Mouse (Mus musculus): Measurements from ENCODE around the gene Ncoa7. TPM values are rescaled to one million over a fixed set of nuclear protein-coding genes. Genes with fewer than 3 reads are reported as not detected.

The Ncoa7 gene
- polyA plus RNA-seq, 1 experiment, result 5.4 TPM

DNA sequence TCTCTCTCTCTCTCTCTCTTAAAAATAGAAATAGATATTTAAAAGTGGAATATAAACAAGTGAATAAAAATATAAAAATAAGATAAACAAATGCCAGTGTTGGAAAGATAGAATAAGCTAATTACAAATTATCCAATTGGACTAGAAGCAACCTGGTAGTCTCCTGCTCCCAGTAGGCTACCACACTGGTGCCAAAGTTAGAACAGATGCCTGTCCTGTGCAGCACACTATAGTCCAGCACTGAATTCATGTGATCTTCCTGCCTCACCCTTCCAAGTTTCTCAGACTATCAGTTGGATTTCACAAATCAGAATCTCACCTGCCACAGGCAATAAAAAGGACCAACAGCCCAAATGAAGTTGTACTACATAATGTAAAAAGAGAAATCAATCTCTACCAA lies 59.9 kb downstream of the Ncoa7 start:
- Histone ChIP-seq H3K4me3 (ENCODE audit: control insufficient read depth, low read depth, low read length) (no peak overlapping the region), H3K4me1 (ENCODE audit: control insufficient read depth, insufficient read depth, low read length) (no peaks in the 10 kb centered on the region), H3K27me3 (ENCODE audit: control insufficient read depth, insufficient read depth, low read length) (no peaks in the 10 kb centered on the region), H3K27ac (ENCODE audit: control insufficient read depth, insufficient read depth, low read depth, low read length) (no peak overlapping the region), H3K36me3 (ENCODE audit: control insufficient read depth, insufficient read depth, low read length) (no peaks in the 10 kb centered on the region)
- TF ChIP-seq POLR2A (IDR thresholded peaks at IDR 0.05; ENCODE audit: control insufficient read depth, low read depth, low read length) (no peak), CTCF (IDR thresholded peaks at IDR 0.05; ENCODE audit: control insufficient read depth, insufficient read depth, insufficient replicate concordance, low read depth, low read length) (no peak)

DNA sequence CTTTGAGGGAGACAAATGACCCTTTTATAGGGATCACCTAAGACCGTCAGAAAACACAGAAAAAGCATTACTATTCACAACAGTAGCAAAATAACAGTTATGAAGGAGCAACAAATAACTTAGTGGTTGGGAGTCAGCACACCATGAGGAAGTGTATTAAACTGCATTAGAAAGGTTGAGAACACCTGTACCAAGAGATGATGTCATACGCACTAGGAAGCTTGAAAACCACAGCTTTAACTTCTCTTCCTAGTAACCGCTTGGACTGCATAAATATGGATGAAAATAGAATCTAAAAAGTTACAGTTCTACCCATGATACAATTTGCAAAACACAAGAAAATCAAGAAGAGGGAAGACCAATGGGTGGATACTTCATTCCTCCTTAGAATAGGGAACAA lies 64.7 kb downstream of the Ncoa7 start:
- TF ChIP-seq POLR2A (IDR thresholded peaks at IDR 0.05; ENCODE audit: control insufficient read depth, low read depth, low read length) (no peak), CTCF (IDR thresholded peaks at IDR 0.05; ENCODE audit: control insufficient read depth, insufficient read depth, insufficient replicate concordance, low read depth, low read length) (no peak)
- no peak overlapping the region for H3K27ac ChIP-seq (ENCODE audit: control insufficient read depth, insufficient read depth, low read depth, low read length)
- no peak overlapping the region for H3K4me3 ChIP-seq (ENCODE audit: control insufficient read depth, low read depth, low read length)
- no peaks in the 10 kb centered on the region; the same call in 1 of the 2 replicates for H3K4me1 ChIP-seq (ENCODE audit: control insufficient read depth, insufficient read depth, low read length)
- H3K27me3 ChIP-seq (ENCODE audit: control insufficient read depth, insufficient read depth, low read length), result no peaks in the 10 kb centered on the region
- H3K36me3 ChIP-seq (ENCODE audit: control insufficient read depth, insufficient read depth, low read length), result no peaks in the 10 kb centered on the region

DNA sequence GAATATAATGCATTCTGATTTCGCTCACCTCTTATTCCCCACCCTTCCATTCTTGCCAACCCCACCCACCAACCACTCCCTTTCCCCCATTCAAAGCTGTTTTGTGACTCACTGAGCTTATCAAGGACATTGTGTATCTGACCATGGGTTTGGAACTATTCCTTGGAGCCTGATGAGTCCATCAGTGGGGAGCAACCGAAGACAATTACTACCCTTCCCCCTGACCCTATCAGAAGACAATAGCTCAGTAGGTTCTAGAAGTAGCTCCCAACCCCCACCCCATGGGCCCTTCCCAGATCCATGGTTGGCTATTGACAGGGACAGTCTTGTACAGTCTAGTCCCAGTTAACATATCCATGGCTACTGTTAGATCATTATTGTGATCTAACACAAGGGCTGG lies 65.8 kb downstream of the Ncoa7 start:
- H3K4me3 ChIP-seq (ENCODE audit: control insufficient read depth, low read depth, low read length), result no peak overlapping the region
- no peaks in the 10 kb centered on the region for H3K27me3 ChIP-seq (ENCODE audit: control insufficient read depth, insufficient read depth, low read length)
- TF ChIP-seq CTCF (IDR thresholded peaks at IDR 0.05; ENCODE audit: control insufficient read depth, insufficient read depth, insufficient replicate concordance, low read depth, low read length), result no peak
- no peak for TF ChIP-seq POLR2A (IDR thresholded peaks at IDR 0.05; ENCODE audit: control insufficient read depth, low read depth, low read length)
- H3K36me3 ChIP-seq (ENCODE audit: control insufficient read depth, insufficient read depth, low read length), result no peaks in the 10 kb centered on the region
- no peak overlapping the region for H3K27ac ChIP-seq (ENCODE audit: control insufficient read depth, insufficient read depth, low read depth, low read length)
- no peaks in the 10 kb centered on the region; the same call in 1 of the 2 replicates for H3K4me1 ChIP-seq (ENCODE audit: control insufficient read depth, insufficient read depth, low read length)

DNA sequence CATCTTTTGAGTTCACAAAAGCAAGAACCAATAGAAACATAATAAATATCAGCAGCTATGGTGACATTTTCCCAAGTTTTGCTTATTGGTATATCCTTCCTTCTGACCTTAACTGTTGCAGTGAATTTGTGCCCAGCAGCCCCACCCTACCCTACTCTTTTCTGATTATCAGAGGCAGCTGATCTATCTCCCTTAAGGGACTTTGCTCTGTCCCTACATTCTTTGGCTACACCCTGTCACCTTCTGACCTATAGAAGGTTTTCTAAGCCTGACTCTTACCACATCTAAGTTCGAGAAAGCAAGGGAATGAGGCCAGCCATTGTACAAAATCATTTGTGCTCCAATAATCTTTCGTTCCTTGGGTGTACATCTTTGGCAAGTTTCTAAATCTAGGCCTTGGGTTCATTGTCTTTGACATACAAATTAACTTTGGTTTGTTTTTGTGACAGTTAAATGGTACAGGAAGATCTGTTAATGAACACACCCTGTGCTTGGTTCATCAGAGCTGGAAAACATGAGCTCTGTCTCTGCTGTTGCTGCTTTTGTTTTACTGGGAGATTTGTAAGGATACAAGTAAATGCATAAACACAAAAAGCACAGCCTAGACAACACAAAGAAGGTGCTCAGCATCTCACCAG lies 69.9 kb downstream of the Ncoa7 start:
- Histone ChIP-seq H3K27me3 (ENCODE audit: control insufficient read depth, insufficient read depth, low read length) (no peaks in the 10 kb centered on the region), H3K27ac (ENCODE audit: control insufficient read depth, insufficient read depth, low read depth, low read length) (peak overlapping the region; percentile 49; the same call in 1 of the 2 replicates), H3K4me3 (ENCODE audit: control insufficient read depth, low read depth, low read length) (no peak overlapping the region), H3K4me1 (ENCODE audit: control insufficient read depth, insufficient read depth, low read length) (no peaks in the 10 kb centered on the region; the same call in 1 of the 2 replicates), H3K36me3 (ENCODE audit: control insufficient read depth, insufficient read depth, low read length) (no peaks in the 10 kb centered on the region)
- TF ChIP-seq POLR2A (IDR thresholded peaks at IDR 0.05; ENCODE audit: control insufficient read depth, low read depth, low read length), result no peak
- TF ChIP-seq CTCF (IDR thresholded peaks at IDR 0.05; ENCODE audit: control insufficient read depth, insufficient read depth, insufficient replicate concordance, low read depth, low read length), result no peak

DNA sequence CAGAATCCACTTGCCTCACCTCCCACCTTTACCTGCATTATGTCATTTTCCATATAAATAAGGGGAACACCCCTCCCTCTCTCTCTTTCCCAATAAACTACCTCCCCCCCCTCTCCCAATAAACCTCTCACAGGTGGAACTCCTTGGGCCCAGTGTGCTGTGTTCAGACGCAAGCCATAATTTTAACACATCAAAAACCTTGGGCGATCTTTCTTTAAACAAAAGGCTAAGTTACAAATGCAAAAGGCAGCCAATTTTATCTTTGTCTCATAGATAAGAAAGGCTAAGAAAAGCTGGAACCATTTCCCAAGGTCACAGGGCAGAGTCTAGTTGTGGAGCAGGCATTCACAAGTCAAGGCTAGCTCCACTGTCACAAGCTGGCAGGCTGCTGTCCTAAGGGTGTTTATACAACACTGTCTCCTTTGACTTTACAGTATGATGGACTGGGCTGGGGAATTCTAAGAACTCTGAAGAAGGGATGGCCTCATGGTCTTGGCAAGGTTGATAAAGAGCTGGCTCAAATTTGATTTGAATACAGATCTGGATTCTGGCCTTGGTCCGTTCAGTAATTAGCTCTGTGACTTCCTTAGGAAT lies 71.7 kb downstream of the Ncoa7 start:
- Histone ChIP-seq H3K27ac (ENCODE audit: control insufficient read depth, insufficient read depth, low read depth, low read length) (no peak overlapping the region; the same call in 1 of the 2 replicates), H3K36me3 (ENCODE audit: control insufficient read depth, insufficient read depth, low read length) (no peaks in the 10 kb centered on the region), H3K4me1 (ENCODE audit: control insufficient read depth, insufficient read depth, low read length) (no peaks in the 10 kb centered on the region), H3K4me3 (ENCODE audit: control insufficient read depth, low read depth, low read length) (no peak overlapping the region), H3K27me3 (ENCODE audit: control insufficient read depth, insufficient read depth, low read length) (no peaks in the 10 kb centered on the region)
- TF ChIP-seq POLR2A (IDR thresholded peaks at IDR 0.05; ENCODE audit: control insufficient read depth, low read depth, low read length) (no peak), CTCF (IDR thresholded peaks at IDR 0.05; ENCODE audit: control insufficient read depth, insufficient read depth, insufficient replicate concordance, low read depth, low read length) (no peak)

DNA sequence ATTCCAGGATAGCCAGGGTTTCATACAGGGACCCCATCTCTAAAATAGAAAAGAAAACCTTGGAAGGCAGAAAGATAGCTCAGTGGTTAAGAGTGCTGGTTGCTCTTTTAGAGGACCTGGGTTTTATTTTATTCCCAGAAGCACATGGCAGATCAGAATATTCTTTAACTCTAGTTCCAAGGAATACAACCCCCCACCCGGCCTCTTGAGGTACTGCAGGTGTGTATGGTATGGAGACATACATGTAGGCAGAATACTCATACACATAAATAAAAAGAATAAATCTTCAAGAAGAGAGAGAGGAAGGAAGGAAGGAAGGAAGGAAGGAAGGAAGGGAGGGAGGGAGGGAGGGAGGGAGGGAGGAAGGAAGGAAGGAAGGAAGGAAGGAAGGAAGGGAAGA lies 72.3 kb downstream of the Ncoa7 start:
- no peaks in the 10 kb centered on the region for H3K36me3 ChIP-seq (ENCODE audit: control insufficient read depth, insufficient read depth, low read length)
- TF ChIP-seq POLR2A (IDR thresholded peaks at IDR 0.05; ENCODE audit: control insufficient read depth, low read depth, low read length), result no peak
- no peak for TF ChIP-seq CTCF (IDR thresholded peaks at IDR 0.05; ENCODE audit: control insufficient read depth, insufficient read depth, insufficient replicate concordance, low read depth, low read length)
- H3K4me1 ChIP-seq (ENCODE audit: control insufficient read depth, insufficient read depth, low read length), result no peaks in the 10 kb centered on the region
- no peaks in the 10 kb centered on the region for H3K27me3 ChIP-seq (ENCODE audit: control insufficient read depth, insufficient read depth, low read length)
- H3K27ac ChIP-seq (ENCODE audit: control insufficient read depth, insufficient read depth, low read depth, low read length), result no peak overlapping the region
- H3K4me3 ChIP-seq (ENCODE audit: control insufficient read depth, low read depth, low read length), result no peak overlapping the region

DNA sequence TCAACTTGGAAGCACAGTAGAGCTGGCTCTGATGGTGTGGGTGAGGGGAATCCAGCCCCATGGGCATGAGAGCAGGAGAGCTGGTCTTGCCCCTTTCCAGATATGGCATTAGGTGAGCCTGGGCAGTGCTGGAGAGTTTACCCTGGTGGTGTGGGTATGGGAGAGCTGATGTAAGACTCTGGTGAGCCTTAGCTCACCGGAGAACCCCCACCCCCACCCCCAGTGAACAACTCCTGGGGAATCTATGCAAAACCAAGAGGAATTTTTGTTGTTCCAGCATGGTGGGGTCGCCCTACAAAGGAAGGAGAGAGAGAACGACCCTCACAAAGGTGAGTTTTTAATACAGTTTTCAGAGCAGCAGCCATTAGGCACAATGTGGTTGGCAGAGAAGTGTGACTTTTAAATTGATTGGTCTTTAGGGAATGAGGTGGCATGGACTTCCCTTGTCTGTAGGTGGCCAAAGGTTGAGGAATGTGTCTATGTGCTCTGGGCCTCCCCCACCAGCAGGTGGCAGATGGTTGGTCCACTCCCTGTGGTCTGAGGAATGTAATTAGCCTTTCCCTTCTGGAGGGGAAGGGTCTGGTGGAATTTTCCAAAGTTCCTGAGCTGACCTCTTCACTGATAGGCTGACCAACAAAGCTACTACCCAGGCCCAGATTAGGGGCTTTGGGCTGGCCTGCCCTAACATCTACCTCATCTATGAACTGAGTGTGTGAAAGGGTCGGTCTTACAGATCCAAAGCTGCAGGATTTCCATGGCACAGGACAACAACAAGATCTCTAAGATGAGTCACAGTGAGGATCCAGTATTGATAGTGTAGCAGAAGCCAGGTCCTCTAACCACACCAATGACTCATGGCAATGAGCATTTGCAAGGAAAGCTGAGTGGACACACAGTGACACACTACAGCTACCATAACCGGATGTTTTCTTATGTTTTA lies 73.7 kb downstream of the Ncoa7 start:
- Histone ChIP-seq H3K27ac (ENCODE audit: control insufficient read depth, insufficient read depth, low read depth, low read length) (no peak overlapping the region), H3K27me3 (ENCODE audit: control insufficient read depth, insufficient read depth, low read length) (no peaks in the 10 kb centered on the region), H3K4me1 (ENCODE audit: control insufficient read depth, insufficient read depth, low read length) (no peaks in the 10 kb centered on the region), H3K4me3 (ENCODE audit: control insufficient read depth, low read depth, low read length) (no peak overlapping the region), H3K36me3 (ENCODE audit: control insufficient read depth, insufficient read depth, low read length) (no peaks in the 10 kb centered on the region)
- TF ChIP-seq CTCF (IDR thresholded peaks at IDR 0.05; ENCODE audit: control insufficient read depth, insufficient read depth, insufficient replicate concordance, low read depth, low read length) (no peak), POLR2A (IDR thresholded peaks at IDR 0.05; ENCODE audit: control insufficient read depth, low read depth, low read length) (no peak)

All from testis, adult 2 months (tissue).